Mouse (Mus musculus) heart, embryonic 10.5 days (tissue): ENCODE data around the gene Tprkb. TPM values are rescaled to one million over a fixed set of nuclear protein-coding genes. Genes with fewer than 3 reads are reported as not detected.
"Not testable (repeated sequence)": the region's sequence is repeated elsewhere in the genome, so short reads cannot be mapped to it uniquely, and the experiment has no call there.

ENCODE experiments used
- DNase-seq: peaks from one replicate; pipeline ENCODE4 v3.0.0-alpha.2; 2017; ENCODE audit warnings: low spot score
- H3K27ac ChIP-seq: fragments of 300-500 bp; sonication (generic); 2 replicates; pipeline ENCODE4 v1.5.1; 2016; ENCODE audit warnings: mild to moderate bottlenecking
- H3K27me3 ChIP-seq: fragments of 300-500 bp; sonication (generic); 2 replicates; pipeline ENCODE4 v1.6.1; 2016; ENCODE audit warnings: mild to moderate bottlenecking; ENCODE audit not compliant: poor library complexity, insufficient read depth, severe bottlenecking
- H3K36me3 ChIP-seq: fragments of 300-500 bp; sonication (generic); 2 replicates; pipeline ENCODE4 v1.6.1; 2016; ENCODE audit warnings: mild to moderate bottlenecking, moderate library complexity
- H3K4me1 ChIP-seq: fragments of 300-500 bp; sonication (generic); 2 replicates; pipeline ENCODE4 v1.6.1; 2016; ENCODE audit warnings: mild to moderate bottlenecking
- H3K4me3 ChIP-seq: fragments of 300-500 bp; sonication (generic); 2 replicates; pipeline ENCODE4 v1.5.1; 2016; ENCODE audit warnings: mild to moderate bottlenecking, moderate library complexity
- H3K9me3 ChIP-seq: fragments of 300-500 bp; sonication (generic); 2 replicates; pipeline ENCODE4 v1.6.1; 2016; ENCODE audit warnings: mild to moderate bottlenecking, moderate library complexity
- WGBS: fragments of 180-500 bp; shearing (Covaris S2); methylation state at CpG from one replicate; pipeline ENCODE4 v1.1.7; 2016; 5-methylcytosine and 5-hydroxymethylcytosine counted together
- polyA plus RNA-seq: library from polyadenylated mRNA; unstranded; fragments of >200 nt; fragmentation: Nextera tagmentation; extraction: Ambion mirVana; gene quantifications from 2 replicates; pipeline ENCODE4 v1.2.1, GENCODE M21; 2016

Tprkb gene
- polyA plus RNA-seq, 1 experiment from 2014 or later: 28.8 TPM

DNA sequence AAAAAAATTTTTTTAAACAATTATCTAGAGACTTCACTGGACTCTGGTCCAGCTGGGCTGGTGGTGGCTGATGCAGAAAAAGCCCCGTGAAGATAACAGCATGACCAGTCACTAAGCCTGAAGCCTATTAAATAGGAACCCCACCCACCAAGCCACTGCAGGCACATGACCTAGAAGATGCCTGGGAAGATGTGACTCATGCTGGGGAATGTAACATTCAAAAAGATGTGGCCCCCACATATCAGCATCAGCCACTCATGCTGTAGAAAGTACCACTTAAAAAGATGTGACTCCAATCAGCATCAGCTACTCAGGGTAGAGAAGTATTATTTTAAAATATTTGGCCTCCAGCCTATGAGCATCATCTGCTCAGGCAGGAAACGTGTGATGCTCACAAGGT is 58.2 kb downstream of the Tprkb start:
- H3K4me1 ChIP-seq: no peaks in the 10 kb centered on the region

DNA sequence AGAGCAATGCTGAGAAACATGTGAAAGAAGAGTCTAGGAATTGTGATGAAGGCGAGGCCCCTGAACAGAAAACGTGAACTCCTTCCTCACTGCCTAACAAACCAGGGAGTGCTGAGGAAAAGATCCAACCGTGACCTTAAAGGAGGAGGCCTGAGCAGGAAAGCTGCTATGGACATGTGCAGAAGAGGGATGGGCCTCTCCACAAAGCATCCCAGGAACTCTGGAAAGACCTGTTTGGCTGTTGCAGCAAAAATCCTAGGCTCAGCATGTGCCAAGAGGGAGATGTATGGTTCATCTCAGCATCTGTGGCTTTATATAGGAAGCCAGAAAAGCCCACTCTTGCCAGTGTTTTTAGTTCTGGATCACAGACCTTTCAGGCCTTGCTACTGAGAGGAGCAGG is 61.0 kb downstream of the Tprkb start:
- no peak overlapping the region for H3K27ac ChIP-seq

More for the DNA sequence above, 58.2 kb downstream of the Tprkb start:
- no peak overlapping the region for H3K27ac ChIP-seq
- WGBS: 53% methylated on average over 2 of the region's 2 CpGs
- H3K9me3 ChIP-seq: no peaks in the 10 kb centered on the region
- no peaks in the 10 kb centered on the region; the same call in 1 of the 2 replicates for H3K27me3 ChIP-seq
- DNase-seq: no peak
- no peak overlapping the region for H3K4me3 ChIP-seq
- no peaks in the 10 kb centered on the region for H3K36me3 ChIP-seq

DNA sequence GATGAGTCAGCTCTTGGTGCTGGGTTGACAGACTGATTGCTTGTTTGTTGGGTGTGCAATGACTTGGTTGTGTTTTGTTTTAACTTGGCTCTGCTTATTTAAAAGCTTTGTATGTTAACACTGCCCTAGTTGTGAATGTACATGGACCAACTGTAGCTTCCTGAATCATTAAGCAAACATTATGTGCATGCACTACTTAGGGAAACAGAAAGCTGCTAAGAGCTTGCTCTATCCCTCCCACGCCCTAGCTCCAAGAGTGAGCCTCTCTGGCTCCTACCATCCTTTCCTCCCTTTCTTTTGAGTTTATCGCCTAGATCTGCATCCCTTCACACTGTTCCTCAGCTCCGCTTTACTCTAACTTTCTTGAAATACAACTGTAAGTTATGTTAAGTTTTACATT is 61.7 kb downstream of the Tprkb start:
- DNase-seq: no peak
- H3K36me3 ChIP-seq: no peaks in the 10 kb centered on the region
- no peak overlapping the region for H3K27ac ChIP-seq
- H3K27me3 ChIP-seq: no peaks in the 10 kb centered on the region; the same call in 1 of the 2 replicates
- 66% methylated on average over 3 of the region's 3 CpGs for WGBS
- H3K9me3 ChIP-seq: no peaks in the 10 kb centered on the region
- H3K4me3 ChIP-seq: no peak overlapping the region
- H3K4me1 ChIP-seq: no peaks in the 10 kb centered on the region

More for the DNA sequence above, 61.0 kb downstream of the Tprkb start:
- H3K9me3 ChIP-seq: no peaks in the 10 kb centered on the region
- no peak for DNase-seq
- no peaks in the 10 kb centered on the region for H3K4me1 ChIP-seq
- WGBS: 66% methylated on average over 3 of the region's 3 CpGs
- H3K27me3 ChIP-seq: no peaks in the 10 kb centered on the region; the same call in 1 of the 2 replicates
- H3K36me3 ChIP-seq: no peaks in the 10 kb centered on the region
- H3K4me3 ChIP-seq: no peak overlapping the region

DNA sequence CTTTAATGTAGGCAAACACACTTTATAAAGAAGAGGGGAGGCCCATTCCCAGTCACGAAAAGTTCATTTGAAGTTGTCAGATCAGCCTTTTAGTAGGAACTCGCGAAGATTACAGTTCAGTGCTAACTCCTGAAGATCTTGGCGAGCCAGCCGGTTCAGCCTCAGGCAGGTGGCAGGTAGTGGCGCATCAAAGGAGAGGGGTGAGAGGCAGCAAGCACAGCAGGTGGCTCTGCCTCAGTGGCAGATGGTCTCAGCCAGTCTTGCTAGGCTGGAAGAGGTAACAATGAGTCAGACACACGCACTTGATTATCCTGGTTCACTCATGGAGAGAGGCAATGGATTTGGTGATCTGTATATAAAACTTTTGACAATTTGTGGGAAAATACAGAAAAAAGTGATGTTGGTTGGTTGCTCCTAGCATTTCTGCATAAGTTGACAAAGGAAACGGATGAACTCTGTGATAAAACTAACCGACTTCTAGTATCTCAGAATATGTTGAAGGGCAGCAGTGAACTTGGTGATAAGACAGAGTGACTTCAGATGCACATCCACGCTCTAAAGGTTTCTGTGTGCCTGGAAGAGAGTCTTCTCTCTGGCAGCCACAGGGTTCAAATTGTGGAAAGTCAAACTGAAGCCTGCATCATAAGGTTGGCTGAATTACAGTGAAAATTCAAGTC is 63.4 kb downstream of the Tprkb start:
- no peak overlapping the region for H3K27ac ChIP-seq
- no peaks in the 10 kb centered on the region; the same call in 1 of the 2 replicates for H3K27me3 ChIP-seq
- no peaks in the 10 kb centered on the region for H3K9me3 ChIP-seq
- H3K4me3 ChIP-seq: no peak overlapping the region
- DNase-seq: no peak
- H3K36me3 ChIP-seq: no peaks in the 10 kb centered on the region
- WGBS: 42% methylated on average over 10 of the region's 10 CpGs
- no peaks in the 10 kb centered on the region for H3K4me1 ChIP-seq

DNA sequence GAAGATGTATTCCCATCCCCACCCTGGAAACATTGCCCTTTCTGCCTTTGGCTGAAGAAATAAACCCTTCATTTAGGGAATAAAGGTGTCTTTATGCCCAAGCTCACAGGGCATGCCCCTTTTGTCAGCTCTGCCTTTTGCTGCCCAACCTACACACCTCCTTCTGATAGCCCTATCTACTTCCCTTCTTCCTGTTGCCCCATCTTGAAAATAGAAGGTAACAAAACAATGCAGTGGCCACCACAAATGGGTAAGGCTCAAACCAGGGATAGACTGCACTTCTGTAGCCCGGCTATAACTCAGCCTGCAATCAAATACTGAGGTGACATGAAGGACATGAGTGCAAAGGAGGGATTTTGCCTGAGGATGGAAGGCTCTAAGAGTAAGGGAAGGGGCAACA is 64.1 kb downstream of the Tprkb start:
- Histone ChIP-seq H3K27me3 (no peaks in the 10 kb centered on the region; the same call in 1 of the 2 replicates), H3K4me3 (no peak overlapping the region), H3K4me1 (no peaks in the 10 kb centered on the region), H3K9me3 (no peaks in the 10 kb centered on the region), H3K36me3 (no peaks in the 10 kb centered on the region), H3K27ac (no peak overlapping the region)
- WGBS: 62% methylated on average over 1 of the region's 1 CpGs
- DNase-seq: no peak

DNA sequence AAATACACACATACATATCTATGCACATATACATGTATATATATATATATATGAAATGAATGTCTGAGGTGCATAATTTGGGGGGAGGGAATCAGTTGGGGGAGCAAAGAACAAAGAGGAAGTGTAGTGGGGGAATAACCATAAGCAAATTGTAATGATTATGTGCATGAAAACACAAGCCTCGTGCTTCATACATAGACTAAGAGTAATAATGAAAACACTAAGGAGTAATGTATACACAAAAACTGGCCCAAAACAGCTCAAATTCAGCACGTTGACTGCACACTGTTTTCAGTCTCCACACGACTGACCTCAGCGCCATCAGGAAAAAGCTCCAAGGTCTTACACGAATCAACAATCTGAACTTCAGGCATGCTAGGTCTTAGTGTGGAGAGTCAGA is 64.6 kb downstream of the Tprkb start:
- no peaks in the 10 kb centered on the region for H3K4me1 ChIP-seq
- H3K36me3 ChIP-seq: no peaks in the 10 kb centered on the region
- no peak for DNase-seq
- H3K9me3 ChIP-seq: no peaks in the 10 kb centered on the region
- no peaks in the 10 kb centered on the region; the same call in 1 of the 2 replicates for H3K27me3 ChIP-seq
- 89% methylated on average over 5 of the region's 5 CpGs for WGBS
- no peak overlapping the region for H3K27ac ChIP-seq
- H3K4me3 ChIP-seq: no peak overlapping the region

DNA sequence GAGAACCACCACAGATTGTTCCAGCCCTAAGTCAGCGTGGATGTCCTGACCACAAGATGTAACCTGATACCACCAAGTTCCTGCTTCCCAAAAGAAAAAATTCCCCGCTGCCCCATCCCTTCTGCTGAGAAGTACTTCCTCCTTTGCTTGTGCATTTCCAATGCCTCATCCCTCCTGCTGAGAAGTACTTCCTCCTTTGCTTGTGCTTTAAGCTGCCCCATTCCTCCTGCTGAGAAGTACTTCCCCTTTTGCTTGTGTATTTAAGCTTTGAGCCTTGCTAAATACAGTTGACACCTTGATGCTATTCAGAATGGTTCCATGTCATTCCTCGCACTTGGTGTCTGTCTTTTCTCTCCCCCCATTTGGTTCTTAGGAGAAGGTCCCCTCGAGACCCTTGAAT is 67.1 kb downstream of the Tprkb start:
- 65% methylated on average over 4 of the region's 4 CpGs for WGBS
- H3K36me3 ChIP-seq, H3K9me3 ChIP-seq, DNase-seq, H3K27me3 ChIP-seq, H3K27ac ChIP-seq, H3K4me3 ChIP-seq, H3K4me1 ChIP-seq: not testable (repeated sequence)

Other genes starting within 250 kb of the Tprkb start
- 0.09 TPM in 1 of 2 replicates, not detected in the other for gene Nat8f7, start 198.7 kb upstream of the Tprkb start, polyA plus RNA-seq
- gene Nat8f3, start 146.1 kb upstream of the Tprkb start, polyA plus RNA-seq: 0.20 and 0.33 TPM in 2 replicates
- not detected in 2 replicates for gene Nat8f6, start 90.9 kb upstream of the Tprkb start, polyA plus RNA-seq
- gene Nat8f5, start 90.9 kb upstream of the Tprkb start, polyA plus RNA-seq: not detected in 2 replicates
- not detected in 2 replicates for gene Nat8, start 79.8 kb upstream of the Tprkb start, polyA plus RNA-seq
- not detected in 2 replicates for gene Nat8f2, start 42.7 kb upstream of the Tprkb start, polyA plus RNA-seq
- 1.5 and 2.5 TPM in 2 replicates for gene Nat8f4, start 7.0 kb upstream of the Tprkb start, polyA plus RNA-seq
- 4.3 and 5.8 TPM in 2 replicates for gene Nat8f1, start 3.8 kb downstream of the Tprkb start, polyA plus RNA-seq
- 38.0 and 39.9 TPM in 2 replicates for gene Dusp11, start 49.8 kb downstream of the Tprkb start, polyA plus RNA-seq
- gene Figla, start 104.3 kb downstream of the Tprkb start, polyA plus RNA-seq: not detected in 2 replicates
- 12.1 and 16.0 TPM in 2 replicates for gene Add2, start 116.8 kb downstream of the Tprkb start, polyA plus RNA-seq